Mouse (Mus musculus): ENCODE results near the gene Cltc. TPM values are rescaled to one million over a fixed set of nuclear protein-coding genes. Genes with fewer than 3 reads are reported as not detected.
"Not testable (repeated sequence)": the region's sequence is repeated elsewhere in the genome, so short reads cannot be mapped to it uniquely, and the experiment has no call there.

Gene Cltc
- total RNA-seq, 2 experiments from 2014 or later: 266 to 273 TPM

- DNase-seq: not testable (repeated sequence)
Observed at GRCm38 (mm10) chr11:86738308-86738707, 19.1 kb downstream of the Cltc start.

- DNase-seq: no peak
Observed at GRCm38 (mm10) chr11:86737301-86738000, 19.9 kb downstream of the Cltc start.

GRCm38 (mm10) chr11:86734993-86735392 is 22.4 kb downstream of the Cltc start:
- DNase-seq: no peak

GRCm38 (mm10) chr11:86734241-86734939 is 23.0 kb downstream of the Cltc start:
- no peak for DNase-seq

GRCm38 (mm10) chr11:86731443-86731842 is 25.9 kb downstream of the Cltc start:
- peak; percentile 22 for DNase-seq

GRCm38 (mm10) chr11:86725607-86726006 is 31.8 kb downstream of the Cltc start:
- DNase-seq: no peak

GRCm38 (mm10) chr11:86724982-86725381 is 32.4 kb downstream of the Cltc start:
- no peak for DNase-seq

- DNase-seq: no peak
Observed at GRCm38 (mm10) chr11:86724004-86724403, 33.4 kb downstream of the Cltc start.

GRCm38 (mm10) chr11:86719390-86719789 is 38.0 kb downstream of the Cltc start:
- DNase-seq: no peak

GRCm38 (mm10) chr11:86718369-86718768 is 39.0 kb downstream of the Cltc start:
- DNase-seq: no peak

- no peak for DNase-seq
Observed at GRCm38 (mm10) chr11:86717306-86718065, 39.9 kb downstream of the Cltc start.

- DNase-seq: no peak
Observed at GRCm38 (mm10) chr11:86714606-86715005, 42.8 kb downstream of the Cltc start.

- no peak for DNase-seq
Observed at GRCm38 (mm10) chr11:86701151-86701550, 56.2 kb downstream of the Cltc start.

GRCm38 (mm10) chr11:86695461-86695860 is 61.9 kb downstream of the Cltc start:
- DNase-seq: no peak

- DNase-seq: no peak
Observed at GRCm38 (mm10) chr11:86692546-86692945, 64.8 kb downstream of the Cltc start.

- no peak for DNase-seq
Observed at GRCm38 (mm10) chr11:86691956-86692355, 65.4 kb downstream of the Cltc start.

- no peak for DNase-seq
Observed at GRCm38 (mm10) chr11:86691482-86691881, 65.9 kb downstream of the Cltc start.

GRCm38 (mm10) chr11:86690383-86690782 is 67.0 kb downstream of the Cltc start:
- DNase-seq: no peak

GRCm38 (mm10) chr11:86685366-86685765 is 72.0 kb downstream of the Cltc start:
- DNase-seq: no peak

GRCm38 (mm10) chr11:86684126-86685012 is 73.0 kb downstream of the Cltc start:
- no peak for DNase-seq

- peak; percentile 97 for DNase-seq
Observed at GRCm38 (mm10) chr11:86683395-86684125, 73.8 kb downstream of the Cltc start, which contains the start of the genes Vmp1 and Ptrh2. Gene Vmp1 (minus strand): TSS chr11:86683836. Gene Ptrh2 (plus strand): TSS chr11:86683985.

All from heart, postnatal 4 days (tissue).